Mouse (Mus musculus) stomach, postnatal 0 days (tissue): ENCODE results near the gene Igll1.

Source experiments
- CTCF ChIP-seq: IDR thresholded peaks from 2 replicates; pipeline ENCODE4 v1.5.1; 2016; ENCODE audit warnings: antibody characterized with exemption, low read depth, mild to moderate bottlenecking, moderate library complexity
- EP300 ChIP-seq: optimal IDR thresholded peaks from 2 replicates; pipeline ENCODE3; 2016; ENCODE audit warnings: antibody characterized with exemption

DNA sequence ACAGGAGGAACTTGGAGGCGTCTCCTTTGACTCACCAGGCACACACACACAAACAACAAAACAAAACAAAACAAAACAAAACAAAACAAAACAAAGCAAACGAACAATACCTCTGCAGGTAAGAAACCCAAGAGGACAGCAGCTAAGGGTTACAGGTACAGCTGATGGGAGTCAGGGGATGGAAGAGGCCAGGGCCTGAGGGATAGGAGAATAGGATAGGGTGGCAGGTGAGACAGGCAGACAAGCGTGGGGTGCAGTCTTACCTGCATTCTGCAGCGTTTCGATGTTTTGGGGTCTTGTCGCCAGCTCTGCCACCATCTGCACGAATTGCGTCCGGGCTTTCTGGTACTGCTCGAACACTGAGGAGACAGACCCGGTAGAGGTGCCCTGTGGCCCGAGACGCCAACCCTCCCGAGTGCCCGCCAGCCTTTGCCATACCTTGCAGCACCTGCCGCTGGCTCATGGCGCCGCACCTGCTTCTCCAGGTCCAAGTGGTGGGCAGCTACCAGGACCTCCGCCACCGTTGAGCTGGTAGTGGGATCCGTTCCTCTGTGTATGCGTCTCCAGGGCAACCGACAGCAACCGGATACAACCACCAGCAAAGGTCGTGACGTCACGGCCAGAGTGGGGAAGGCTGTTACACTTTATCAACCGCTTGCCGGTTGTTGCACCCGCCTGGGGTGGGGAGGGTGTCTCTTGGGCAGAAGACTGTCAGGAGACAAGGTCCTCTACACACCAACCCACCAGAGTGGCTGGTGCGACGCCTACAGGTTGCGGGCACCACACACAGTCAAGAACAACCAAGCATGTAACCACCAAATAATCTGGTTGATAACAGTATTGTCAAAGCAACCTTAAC lies 34.8 kb downstream of the Igll1 start, which contains the start of gene Spag6l:
- peak; percentile 59 for TF ChIP-seq CTCF
- no peak for TF ChIP-seq EP300
